Mouse (Mus musculus) bone marrow, adult 2 months (tissue): ENCODE data around the gene Ptprs. TPM values are rescaled to one million over a fixed set of nuclear protein-coding genes. Genes with fewer than 3 reads are reported as not detected.

ENCODE experiments used
- H3K27ac ChIP-seq: fragments of 200-500 bp; 2 replicates; pipeline ENCODE4 v1.5.1; 2012; ENCODE audit warnings: low read depth, mild to moderate bottlenecking, control low read depth, inconsistent platforms, low read length; ENCODE audit not compliant: control insufficient read depth, poor library complexity, insufficient read depth
- H3K4me1 ChIP-seq: fragments of 200-500 bp; 2 replicates; pipeline ENCODE4 v1.6.1; 2011; ENCODE audit warnings: low read length; ENCODE audit not compliant: control insufficient read depth, insufficient read depth
- H3K4me3 ChIP-seq: fragments of 200-500 bp; replicated peaks from 2 replicates; pipeline ENCODE3; 2011; ENCODE audit warnings: mild to moderate bottlenecking, low read depth, low read length, control low read depth; ENCODE audit not compliant: control insufficient read depth
- CTCF ChIP-seq: fragments of 200-500 bp; IDR thresholded peaks from 2 replicates; pipeline ENCODE4 v1.5.1; 2011; ENCODE audit warnings: low read length, control low read depth; ENCODE audit not compliant: control insufficient read depth, insufficient read depth
- POLR2A ChIP-seq: fragments of 200-500 bp; IDR thresholded peaks from 2 replicates; pipeline ENCODE4 v1.6.1; 2011; ENCODE audit warnings: low read depth, mild to moderate bottlenecking, control low read depth, low read length, borderline replicate concordance; ENCODE audit not compliant: control insufficient read depth
- WGBS: fragments of 180-500 bp; shearing (Covaris S2); methylation state at CpG from one replicate; pipeline ENCODE4 v1.1.7; 2018; 5-methylcytosine and 5-hydroxymethylcytosine counted together
- polyA plus RNA-seq: library from polyadenylated mRNA; stranded (reverse); fragments of >200 nt; gene quantifications from 2 replicates; pipeline ENCODE4 v1.2.4, GENCODE M21; 2011; ENCODE audit warnings: low replicate concordance; ENCODE audit not compliant: missing spikeins, insufficient read depth, insufficient read length

Ptprs gene
- polyA plus RNA-seq, 1 experiment = 54.0 TPM

DNA sequence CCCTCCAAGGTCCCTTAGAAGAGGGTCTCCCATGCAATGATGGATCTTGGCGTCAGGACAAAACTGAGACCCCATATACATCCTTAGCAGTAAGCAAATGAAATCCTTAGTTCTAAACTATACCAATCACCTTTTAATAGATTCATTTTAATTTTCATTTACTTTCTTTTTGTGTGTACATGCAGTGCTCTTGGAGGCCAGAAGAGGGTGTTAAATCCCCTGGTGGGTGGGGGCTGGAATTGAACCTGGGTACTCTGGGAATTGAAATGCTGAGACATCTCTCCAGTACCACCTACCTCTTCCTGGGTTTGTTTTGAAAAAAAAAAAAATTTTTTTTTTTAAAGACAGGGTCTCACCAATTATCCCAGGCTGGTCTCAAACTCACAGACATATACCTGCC lies 18.8 kb downstream of the Ptprs start:
- no peak for TF ChIP-seq CTCF
- TF ChIP-seq POLR2A = no peak
- 84% methylated on average over 1 of the region's 1 CpGs for WGBS
- no peaks in the 10 kb centered on the region for H3K4me1 ChIP-seq

GRCm38 (mm10) chr17:56456353-56456752 lies 19.9 kb downstream of the Ptprs start:
- WGBS = 81% methylated on average over 5 of the region's 5 CpGs
- TF ChIP-seq POLR2A (no peak), CTCF (no peak)
- Histone ChIP-seq H3K4me1 (no peaks in the 10 kb centered on the region), H3K27ac (no peak overlapping the region), H3K4me3 (no peak overlapping the region)

More for the DNA sequence above, 18.8 kb downstream of the Ptprs start:
- no peak overlapping the region for H3K27ac ChIP-seq
- H3K4me3 ChIP-seq = no peak overlapping the region

DNA sequence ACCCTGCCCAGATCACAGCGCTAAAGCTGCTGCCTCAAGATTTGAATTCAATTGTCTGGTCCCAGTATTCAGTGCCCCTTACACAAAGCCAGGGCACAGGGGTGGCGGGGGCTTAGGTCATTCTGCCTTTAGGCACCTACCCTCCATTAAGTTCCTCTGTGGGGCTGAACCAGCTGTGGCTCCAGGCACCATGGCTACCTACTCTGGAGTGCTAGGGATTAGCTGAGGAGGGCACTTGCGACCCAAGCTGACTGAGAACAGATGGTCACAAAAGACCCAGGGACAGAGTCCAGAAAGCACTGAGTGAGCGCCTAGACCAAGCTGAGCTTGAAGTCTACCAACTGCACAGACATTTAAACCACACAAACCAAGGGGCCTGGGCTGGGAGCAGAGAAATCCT lies 22.6 kb downstream of the Ptprs start:
- no peak overlapping the region for H3K4me3 ChIP-seq
- H3K27ac ChIP-seq = no peak overlapping the region
- TF ChIP-seq POLR2A = no peak
- no peak for TF ChIP-seq CTCF
- WGBS = 89% methylated on average over 4 of the region's 4 CpGs
- H3K4me1 ChIP-seq = no peaks in the 10 kb centered on the region

GRCm38 (mm10) chr17:56453251-56453650 lies 23.0 kb downstream of the Ptprs start:
- TF ChIP-seq CTCF (no peak), POLR2A (no peak)
- Histone ChIP-seq H3K27ac (no peak overlapping the region), H3K4me1 (no peaks in the 10 kb centered on the region), H3K4me3 (no peak overlapping the region)
- 77% methylated on average over 4 of the region's 4 CpGs for WGBS

DNA sequence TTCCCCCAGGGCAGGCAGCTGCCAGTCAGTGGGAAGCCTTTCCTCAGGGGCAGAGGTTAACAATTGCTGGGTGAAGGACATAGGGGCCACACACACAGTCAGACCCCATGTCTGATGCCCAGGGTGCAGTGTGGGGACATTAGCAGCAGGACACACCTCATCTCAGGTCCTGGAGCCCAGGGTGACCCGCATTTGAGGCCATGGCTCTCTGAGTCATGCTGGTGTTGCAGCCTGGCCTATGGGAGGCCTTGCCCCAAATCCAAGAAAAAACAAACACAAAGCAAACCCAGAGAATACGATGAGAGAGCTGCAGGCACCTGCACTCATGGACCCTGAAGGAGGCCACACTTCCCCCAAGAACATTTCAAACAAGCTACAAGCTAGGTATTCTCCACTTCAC lies 28.6 kb downstream of the Ptprs start:
- Histone ChIP-seq H3K4me1 (no peaks in the 10 kb centered on the region; the same call in none of the 2 replicates), H3K4me3 (no peak overlapping the region), H3K27ac (no peak overlapping the region)
- WGBS = 87% methylated on average over 2 of the region's 2 CpGs
- TF ChIP-seq POLR2A (no peak), CTCF (no peak)

DNA sequence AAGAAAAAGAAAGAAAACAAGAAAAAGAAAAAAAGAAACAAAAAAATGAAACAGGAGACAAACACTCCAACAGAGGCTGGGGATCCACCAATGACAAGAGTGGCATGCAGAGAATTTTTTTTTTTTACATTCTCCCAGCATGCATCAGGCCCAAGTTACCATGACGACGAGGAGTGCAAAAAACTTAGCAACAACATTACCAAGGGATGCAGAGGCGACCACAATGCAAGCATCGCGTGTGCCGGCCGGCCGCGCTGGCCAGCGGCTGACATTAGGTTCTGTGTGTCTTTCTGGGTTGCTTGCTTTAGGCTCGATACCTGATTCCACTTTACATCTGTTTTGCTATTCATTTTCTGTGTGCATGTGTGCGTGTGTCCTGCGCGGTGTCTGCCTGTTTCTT lies 30.9 kb downstream of the Ptprs start:
- WGBS = 78% methylated on average over 14 of the region's 14 CpGs
- H3K4me1 ChIP-seq = peaks cover 2% of the 10 kb centered on the region
- no peak overlapping the region for H3K27ac ChIP-seq
- H3K4me3 ChIP-seq = no peak overlapping the region
- TF ChIP-seq CTCF (no peak), POLR2A (no peak)

GRCm38 (mm10) chr17:56444771-56445170 lies 31.5 kb downstream of the Ptprs start:
- WGBS = 53% methylated on average over 3 of the region's 3 CpGs

GRCm38 (mm10) chr17:56443341-56443795 lies 32.9 kb downstream of the Ptprs start:
- 7% methylated on average over 5 of the region's 5 CpGs for WGBS
- TF ChIP-seq POLR2A (no peak), CTCF (no peak)
- Histone ChIP-seq H3K4me3 (no peak overlapping the region), H3K4me1 (peaks cover 2% of the 10 kb centered on the region), H3K27ac (peak overlapping the region; percentile 65)

More at GRCm38 (mm10) chr17:56444771-56445170, 31.5 kb downstream of the Ptprs start:
- no peak overlapping the region for H3K4me3 ChIP-seq
- peak overlapping the region; percentile 22; the same call in 1 of the 2 replicates for H3K27ac ChIP-seq
- no peak for TF ChIP-seq CTCF
- TF ChIP-seq POLR2A = no peak
- peaks cover 2% of the 10 kb centered on the region for H3K4me1 ChIP-seq

- peaks cover 2% of the 10 kb centered on the region for H3K4me1 ChIP-seq
- TF ChIP-seq CTCF (no peak), POLR2A (no peak)
- no peak overlapping the region for H3K4me3 ChIP-seq
- H3K27ac ChIP-seq = no peak overlapping the region
- WGBS = 65% methylated on average over 6 of the region's 6 CpGs
Observed at GRCm38 (mm10) chr17:56442316-56442715, 34.0 kb downstream of the Ptprs start.
